Mouse (Mus musculus): ENCODE measurements at regions not wholly inside any gene's neighbourhood (a gene's known extent, or its start where the extent isn't known, plus 50 kb on each side); places are given as distances from the start of the nearest gene placed in this dataset.
A peak's percentile ranks its signal among the peaks of the same experiment; 100 is the strongest.

GRCm38 (mm10) chr14:86443921-86444835 lies 696.9 kb downstream of the Diaph3 start:
- ATAC-seq (ENCODE audit: insufficient read depth) (no peak), DNase-seq (no peak)
- H3K4me1 ChIP-seq (ENCODE audit: insufficient read depth): no peaks in the 10 kb centered on the region
- H3K9me3 ChIP-seq (ENCODE audit: low read depth, low read length): no peaks in the 10 kb centered on the region
- TF ChIP-seq CTCF (IDR thresholded peaks at IDR 0.05; ENCODE audit: low read depth): no peak
- no peak overlapping the region for H3K27ac ChIP-seq (ENCODE audit: low read depth)
- H3K4me3 ChIP-seq (ENCODE audit: low read depth, low read length): no peak overlapping the region
- H3K36me3 ChIP-seq (ENCODE audit: insufficient read depth): no peaks in the 10 kb centered on the region
- H3K9ac ChIP-seq: no peak overlapping the region
- H3K27me3 ChIP-seq (ENCODE audit: insufficient read depth, low read length): no peaks in the 10 kb centered on the region
- WGBS: 63% methylated on average over 5 of the region's 5 CpGs
- H3K4me2 ChIP-seq: no peak overlapping the region

- Histone ChIP-seq H3K36me3 (ENCODE audit: insufficient read depth) (no peaks in the 10 kb centered on the region), H3K9me3 (ENCODE audit: low read depth, low read length) (no peaks in the 10 kb centered on the region), H3K4me3 (ENCODE audit: low read depth, low read length) (no peak overlapping the region), H3K27me3 (ENCODE audit: insufficient read depth, low read length) (no peaks in the 10 kb centered on the region), H3K4me2 (no peak overlapping the region), H3K9ac (no peak overlapping the region), H3K4me1 (ENCODE audit: insufficient read depth) (no peaks in the 10 kb centered on the region), H3K27ac (ENCODE audit: low read depth) (no peak overlapping the region)
- 85% methylated on average over 9 of the region's 9 CpGs for WGBS
- ATAC-seq (ENCODE audit: insufficient read depth) (no peak), DNase-seq (no peak)
- no peak for TF ChIP-seq CTCF (IDR thresholded peaks at IDR 0.05; ENCODE audit: low read depth)
Measured at GRCm38 (mm10) chr14:86441895-86442679, 698.9 kb downstream of the Diaph3 start.

- TF ChIP-seq CTCF (IDR thresholded peaks at IDR 0.05; ENCODE audit: low read depth): no peak
- no peaks in the 10 kb centered on the region for H3K4me1 ChIP-seq (ENCODE audit: insufficient read depth)
- H3K9ac ChIP-seq: no peak overlapping the region
- no peaks in the 10 kb centered on the region for H3K27me3 ChIP-seq (ENCODE audit: insufficient read depth, low read length)
- ATAC-seq (ENCODE audit: insufficient read depth): no peak
- 74% methylated on average over 3 of the region's 3 CpGs for WGBS
- no peak overlapping the region for H3K27ac ChIP-seq (ENCODE audit: low read depth)
- H3K4me3 ChIP-seq (ENCODE audit: low read depth, low read length): no peak overlapping the region
- H3K36me3 ChIP-seq (ENCODE audit: insufficient read depth): no peaks in the 10 kb centered on the region
- H3K4me2 ChIP-seq: no peak overlapping the region
- DNase-seq: no peak
- H3K9me3 ChIP-seq (ENCODE audit: low read depth, low read length): no peaks in the 10 kb centered on the region
Measured at GRCm38 (mm10) chr14:86437383-86437782, 703.7 kb downstream of the Diaph3 start.

DNA sequence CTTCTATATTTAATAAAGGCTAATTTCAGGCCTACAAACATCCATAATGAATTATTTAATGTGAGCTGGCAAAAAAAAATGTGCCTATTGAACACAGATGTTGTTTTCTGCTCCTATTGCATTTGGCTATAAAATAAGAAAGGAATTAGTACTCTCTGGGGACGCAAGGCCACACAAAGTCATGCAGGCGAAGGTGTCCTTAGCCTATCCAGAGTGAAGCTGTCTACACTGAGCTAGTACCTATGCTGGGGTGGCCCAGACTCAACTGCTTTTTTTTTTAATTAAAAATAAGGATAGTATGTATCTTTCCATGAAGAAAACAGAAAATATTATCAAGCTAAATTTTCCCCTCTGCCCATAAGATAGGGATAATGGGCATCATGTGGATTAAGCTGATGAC lies 705.7 kb downstream of the Diaph3 start:
- no peaks in the 10 kb centered on the region for H3K36me3 ChIP-seq (ENCODE audit: insufficient read depth)
- no peak for DNase-seq
- no peaks in the 10 kb centered on the region for H3K27me3 ChIP-seq (ENCODE audit: insufficient read depth, low read length)
- no peaks in the 10 kb centered on the region for H3K4me1 ChIP-seq (ENCODE audit: insufficient read depth)
- H3K4me2 ChIP-seq: no peak overlapping the region
- TF ChIP-seq CTCF (IDR thresholded peaks at IDR 0.05; ENCODE audit: low read depth): no peak
- H3K4me3 ChIP-seq (ENCODE audit: low read depth, low read length): no peak overlapping the region
- H3K27ac ChIP-seq (ENCODE audit: low read depth): no peak overlapping the region
- H3K9me3 ChIP-seq (ENCODE audit: low read depth, low read length): no peaks in the 10 kb centered on the region
- H3K9ac ChIP-seq: no peak overlapping the region
- no peak for ATAC-seq (ENCODE audit: insufficient read depth)
- WGBS: 79% methylated on average over 2 of the region's 2 CpGs

- no peak overlapping the region for H3K27ac ChIP-seq (ENCODE audit: low read depth)
- no peak overlapping the region for H3K4me2 ChIP-seq
- DNase-seq (peak; percentile 17), ATAC-seq (ENCODE audit: insufficient read depth) (no peak)
- H3K9ac ChIP-seq: no peak overlapping the region
- WGBS: 56% methylated on average over 6 of the region's 6 CpGs
- H3K4me1 ChIP-seq (ENCODE audit: insufficient read depth): no peaks in the 10 kb centered on the region
- no peak for TF ChIP-seq CTCF (IDR thresholded peaks at IDR 0.05; ENCODE audit: low read depth)
- H3K27me3 ChIP-seq (ENCODE audit: insufficient read depth, low read length): no peaks in the 10 kb centered on the region
- H3K9me3 ChIP-seq (ENCODE audit: low read depth, low read length): no peaks in the 10 kb centered on the region
- no peaks in the 10 kb centered on the region for H3K36me3 ChIP-seq (ENCODE audit: insufficient read depth)
- H3K4me3 ChIP-seq (ENCODE audit: low read depth, low read length): no peak overlapping the region
Measured at GRCm38 (mm10) chr14:86431215-86431816, 709.7 kb downstream of the Diaph3 start.

GRCm38 (mm10) chr14:86421881-86422280 lies 719.2 kb downstream of the Diaph3 start:
- no peaks in the 10 kb centered on the region for H3K36me3 ChIP-seq (ENCODE audit: insufficient read depth)
- 69% methylated on average over 5 of the region's 5 CpGs for WGBS

More at GRCm38 (mm10) chr14:86421881-86422280, 719.2 kb downstream of the Diaph3 start:
- H3K4me2 ChIP-seq: no peak overlapping the region
- no peaks in the 10 kb centered on the region for H3K27me3 ChIP-seq (ENCODE audit: insufficient read depth, low read length)
- no peaks in the 10 kb centered on the region for H3K9me3 ChIP-seq (ENCODE audit: low read depth, low read length)
- H3K9ac ChIP-seq: no peak overlapping the region
- ATAC-seq (ENCODE audit: insufficient read depth): no peak
- no peak for DNase-seq
- no peak overlapping the region for H3K27ac ChIP-seq (ENCODE audit: low read depth)
- H3K4me1 ChIP-seq (ENCODE audit: insufficient read depth): no peaks in the 10 kb centered on the region
- H3K4me3 ChIP-seq (ENCODE audit: low read depth, low read length): no peak overlapping the region
- TF ChIP-seq CTCF (IDR thresholded peaks at IDR 0.05; ENCODE audit: low read depth): no peak

All from lung, embryonic 14.5 days (tissue).